Mouse (Mus musculus): ENCODE results near the gene Eipr1. TPM values are rescaled to one million over a fixed set of nuclear protein-coding genes. Genes with fewer than 3 reads are reported as not detected.
"Not testable (repeated sequence)": the region's sequence is repeated elsewhere in the genome, so short reads cannot be mapped to it uniquely, and the experiment has no call there.

The Eipr1 gene
- total RNA-seq (2021) = 1 to 10 TPM; 8.4 to 8.7 TPM
- long read RNA-seq, experiment 1, full-length matches to known transcripts = 15 of 21 reads
- long read RNA-seq, experiment 1, partial matches to known transcripts = 0 of 21 reads
- long read RNA-seq, experiment 1, other reads (novel, unspliced or antisense) = 6 of 21 reads
- long read RNA-seq, experiment 2, full-length matches to known transcripts = 19 of 19 reads
- long read RNA-seq, experiment 2, partial matches to known transcripts = 0 of 19 reads
- long read RNA-seq, experiment 2, other reads (novel, unspliced or antisense) = 0 of 19 reads

DNA sequence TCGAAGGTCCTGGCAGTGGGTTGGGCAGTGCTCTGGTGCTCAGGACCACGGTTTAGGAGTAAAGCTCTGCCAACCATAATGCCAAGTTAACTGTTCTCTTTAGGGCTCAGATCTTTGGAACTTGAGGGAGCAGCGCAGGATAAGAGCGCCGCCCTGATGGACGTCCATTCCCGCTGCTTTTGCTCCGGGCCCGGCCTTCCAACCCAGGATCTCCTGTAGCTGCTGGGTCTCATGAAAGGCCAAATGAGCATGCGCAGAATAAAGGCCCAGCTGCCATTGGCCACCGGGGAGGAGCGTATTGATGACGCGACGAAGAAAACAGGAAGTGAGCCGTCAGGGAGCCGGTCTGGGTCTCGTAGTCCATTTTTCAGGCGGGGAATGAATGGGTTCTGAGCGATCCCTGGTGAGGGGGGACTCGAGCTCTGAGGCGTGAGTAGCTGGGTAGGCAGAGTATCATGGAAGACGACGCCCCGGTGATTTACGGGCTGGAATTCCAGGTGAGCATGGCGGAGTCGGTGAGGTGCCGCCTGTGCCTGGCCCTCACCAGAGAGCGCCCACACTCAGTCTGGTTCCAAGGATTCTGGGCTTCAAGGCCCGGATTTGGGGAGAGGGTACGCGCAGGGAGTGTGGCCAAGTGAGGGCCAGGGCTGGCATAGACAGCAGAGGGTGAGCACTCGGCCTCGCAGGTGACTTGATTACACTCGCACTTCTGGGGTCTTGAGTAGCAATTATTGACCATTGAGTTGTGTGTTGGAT, at the start of gene Eipr1:
Gene Eipr1, plus strand, starts transcription at position 296 of the 756 bp plus-strand sequence.
- peak; percentile 67 to 83 for DNase-seq (ENCODE audit: low spot score in 2 of 2)

DNA sequence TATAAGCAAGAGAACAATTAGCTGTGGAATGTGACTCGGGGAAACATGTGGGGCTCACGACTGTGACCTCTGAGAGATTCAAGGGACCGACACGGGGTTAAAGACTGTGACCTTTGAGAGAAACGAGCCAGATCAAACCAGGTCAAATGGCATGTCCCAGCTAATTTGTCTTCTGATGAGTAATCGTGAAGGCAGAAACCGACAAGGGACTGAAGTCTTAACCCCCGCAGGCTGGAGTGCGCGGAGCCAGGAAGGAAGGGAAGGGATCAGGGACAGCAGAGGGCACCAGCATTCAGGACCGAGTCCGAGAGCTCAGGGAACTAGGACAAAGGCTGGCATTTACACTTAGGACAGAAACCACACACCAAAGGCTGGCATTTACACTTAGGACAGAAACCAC, 47.2 kb upstream of the Eipr1 start:
- no peak for DNase-seq (ENCODE audit: low spot score in 2 of 2)

DNA sequence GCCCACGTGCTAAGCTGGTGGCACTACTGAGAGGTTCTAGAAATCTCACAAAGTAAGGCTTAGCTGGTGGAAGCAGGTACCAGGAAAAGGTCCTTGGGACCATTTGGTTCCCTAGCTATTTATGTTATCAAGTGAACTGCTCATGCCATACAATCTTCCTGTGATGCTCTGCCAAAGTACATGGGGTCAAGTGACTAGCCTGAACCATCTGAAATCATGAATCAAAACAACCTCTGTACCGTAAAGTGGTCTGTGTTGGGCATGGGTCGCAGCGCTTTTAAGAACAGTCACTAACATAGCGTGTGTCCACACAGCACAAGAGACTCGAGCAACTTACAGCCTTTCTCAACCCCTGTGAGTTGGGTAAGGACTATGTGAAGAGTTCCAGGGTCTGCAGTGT, 46.4 kb upstream of the Eipr1 start:
- no peak for DNase-seq (ENCODE audit: low spot score in 2 of 2)

DNA sequence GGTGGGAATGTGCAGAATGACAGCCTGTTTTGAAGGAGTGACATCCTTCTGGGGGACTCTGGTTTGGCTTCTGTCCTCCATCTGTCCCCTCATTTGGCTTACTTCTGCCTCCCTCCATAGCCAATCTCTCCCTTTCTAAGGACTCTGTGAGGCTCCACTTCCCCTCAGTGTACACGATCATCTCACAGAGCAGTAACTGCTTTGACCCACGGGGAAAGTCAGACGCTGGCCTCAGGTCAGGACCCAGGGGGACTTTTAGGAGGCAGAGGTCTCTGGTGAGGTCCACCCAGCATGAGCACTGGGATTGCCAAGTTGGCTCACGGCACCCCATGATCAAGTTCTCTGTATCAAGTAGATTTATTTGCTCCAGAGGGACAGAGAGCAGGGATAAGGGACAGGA, 43.4 kb upstream of the Eipr1 start:
- no peak for DNase-seq (ENCODE audit: low spot score in 2 of 2)

DNA sequence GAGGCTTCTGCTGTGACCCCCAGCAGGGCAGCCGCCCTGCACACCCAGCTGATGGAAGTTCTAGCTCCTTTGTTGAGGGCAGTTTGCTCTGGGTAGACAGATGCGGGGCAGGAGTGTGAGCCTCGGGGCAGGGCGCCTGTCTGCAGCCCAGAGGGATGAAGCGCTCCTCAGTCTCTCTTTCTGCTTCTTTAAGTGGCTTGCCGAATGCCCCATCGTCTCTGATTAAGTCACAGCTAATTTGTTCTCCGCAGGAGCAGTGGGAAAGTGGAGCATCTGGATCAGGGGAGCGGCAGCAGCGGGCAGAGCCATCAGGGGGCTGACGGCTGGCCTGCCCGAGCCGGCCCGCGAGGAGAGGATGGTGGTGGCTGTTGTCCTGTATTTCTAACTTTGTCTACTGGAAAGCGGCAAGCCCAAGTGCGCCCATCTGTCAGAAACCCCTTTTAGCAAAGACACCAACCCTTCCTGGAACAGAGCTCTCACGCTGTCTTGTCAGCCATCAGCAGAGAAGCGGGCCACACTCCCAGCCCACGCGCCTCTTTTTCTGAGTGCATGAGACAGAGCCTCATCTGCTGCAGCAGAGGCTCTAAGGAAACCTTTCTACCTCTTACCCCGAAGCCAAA, 40.9 kb upstream of the Eipr1 start:
- DNase-seq (ENCODE audit: low spot score in 2 of 2) = no peak

DNA sequence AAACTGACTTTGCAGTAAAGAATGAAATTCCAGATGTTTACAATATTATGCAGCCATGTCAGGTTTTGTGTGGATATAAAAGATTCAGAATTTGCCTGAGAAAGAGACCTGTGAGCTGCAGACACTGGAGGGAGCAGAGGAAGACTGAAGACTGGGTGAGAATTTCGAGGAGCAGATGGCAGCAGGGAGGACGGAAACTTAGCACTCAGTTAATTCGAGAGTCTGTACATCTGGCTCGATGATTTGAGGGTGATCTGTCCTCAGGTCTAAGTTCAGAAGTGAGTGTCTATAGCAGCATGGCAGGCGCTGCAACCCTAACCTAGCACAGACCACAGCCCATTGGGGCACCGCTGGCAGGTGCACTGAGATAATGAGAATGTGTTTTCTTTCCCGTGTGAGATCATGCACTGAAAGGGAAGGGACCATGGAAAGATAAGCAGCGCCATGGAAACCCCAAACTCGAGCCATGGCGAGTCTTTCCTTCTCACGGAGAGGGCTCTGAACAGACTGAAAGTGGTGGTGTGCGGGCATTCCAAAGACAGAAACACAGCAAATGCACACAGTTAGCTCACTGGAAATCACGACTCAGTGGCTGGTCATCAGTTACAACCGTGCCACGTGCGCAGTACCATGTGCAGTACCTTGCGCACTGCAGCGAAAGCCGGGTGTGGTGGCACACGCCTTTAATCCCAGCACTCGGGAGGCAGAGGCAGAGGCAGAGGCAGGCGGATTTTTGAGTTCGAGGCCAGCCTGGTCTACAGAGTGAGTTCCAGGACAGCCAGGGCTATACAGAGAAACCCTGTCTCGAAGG, 36.6 kb upstream of the Eipr1 start:
- DNase-seq (ENCODE audit: low spot score in 2 of 2) = no peak

DNA sequence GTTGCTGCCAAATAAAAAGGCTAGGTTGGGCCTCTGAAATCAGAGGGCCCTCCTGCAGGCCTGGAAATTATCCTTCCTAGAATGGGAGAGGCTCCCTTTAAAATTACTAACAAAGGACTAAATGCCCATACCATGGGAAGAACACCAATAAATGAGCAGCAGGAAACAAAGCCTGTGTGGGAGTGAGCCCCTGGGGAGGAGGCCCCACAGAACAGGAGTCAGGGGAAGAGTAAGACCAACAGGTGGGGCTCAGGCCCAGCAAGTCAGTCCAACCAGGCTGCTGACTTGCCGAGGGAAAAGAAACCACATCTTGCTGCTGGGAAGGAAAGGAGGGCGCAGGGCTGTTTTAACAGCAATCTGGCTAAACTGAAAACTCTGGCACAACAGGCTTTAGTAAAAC, 34.5 kb upstream of the Eipr1 start:
- DNase-seq (ENCODE audit: low spot score in 2 of 2) = no peak

DNA sequence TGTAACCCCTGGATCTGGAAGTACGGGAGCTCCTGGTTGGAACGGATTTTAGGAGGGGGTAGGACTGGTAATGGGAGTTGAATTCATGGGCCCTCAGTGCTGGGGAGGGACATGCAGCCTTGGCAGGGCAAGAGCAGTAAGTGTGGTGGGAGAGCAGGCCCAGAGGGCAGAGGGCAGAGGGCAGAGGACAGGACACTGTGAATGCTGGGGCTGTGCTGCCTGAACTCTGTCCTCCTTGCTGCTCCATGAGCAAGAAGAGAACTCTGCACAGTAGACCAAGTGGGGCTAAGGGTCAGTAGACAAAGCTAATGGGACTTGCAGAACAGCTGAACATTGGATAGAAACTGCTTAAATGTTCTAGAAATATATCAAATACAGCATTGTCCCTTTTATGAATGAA, 33.5 kb upstream of the Eipr1 start:
- DNase-seq (ENCODE audit: low spot score in 2 of 2) = no peak

DNA sequence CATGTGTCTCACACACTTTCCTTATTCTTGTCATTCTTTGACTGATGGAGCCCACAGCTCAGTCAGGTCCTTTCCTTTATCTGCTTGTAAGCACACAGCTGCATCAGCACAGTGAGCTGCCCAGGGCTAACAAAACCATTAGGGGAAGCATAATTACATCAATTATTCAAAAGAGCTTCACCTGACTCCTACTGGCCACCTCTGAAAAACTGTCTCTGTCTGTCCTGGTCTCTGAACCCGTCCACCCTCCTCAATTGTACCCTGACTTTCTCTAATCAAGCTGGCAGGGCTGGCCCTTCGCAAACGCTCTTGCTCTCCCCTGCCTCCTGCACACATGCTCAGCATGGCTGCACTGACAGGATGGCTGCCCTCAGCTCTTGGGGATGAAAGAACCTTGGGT, 27.2 kb upstream of the Eipr1 start:
- no peak for DNase-seq (ENCODE audit: low spot score in 2 of 2)

DNA sequence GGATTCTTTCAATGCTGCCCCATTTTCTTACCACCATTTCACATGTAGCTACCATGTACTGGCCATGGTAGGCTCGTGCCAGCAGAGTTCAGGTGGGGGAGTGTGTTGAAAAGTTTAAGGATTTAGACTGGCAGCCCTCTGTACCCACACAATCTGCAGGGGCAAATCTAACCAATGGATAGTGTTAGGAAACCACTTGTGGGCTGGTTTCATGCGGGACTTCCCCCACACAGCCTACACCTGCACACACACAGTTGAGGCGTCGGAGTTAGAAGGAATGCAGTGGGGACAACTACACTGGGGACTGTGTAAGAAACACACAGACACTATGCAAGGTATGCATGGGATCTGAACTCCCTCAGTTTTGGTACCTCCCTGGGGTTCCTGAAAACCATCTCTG, 25.4 kb upstream of the Eipr1 start:
- no peak for DNase-seq (ENCODE audit: low spot score in 2 of 2)

DNA sequence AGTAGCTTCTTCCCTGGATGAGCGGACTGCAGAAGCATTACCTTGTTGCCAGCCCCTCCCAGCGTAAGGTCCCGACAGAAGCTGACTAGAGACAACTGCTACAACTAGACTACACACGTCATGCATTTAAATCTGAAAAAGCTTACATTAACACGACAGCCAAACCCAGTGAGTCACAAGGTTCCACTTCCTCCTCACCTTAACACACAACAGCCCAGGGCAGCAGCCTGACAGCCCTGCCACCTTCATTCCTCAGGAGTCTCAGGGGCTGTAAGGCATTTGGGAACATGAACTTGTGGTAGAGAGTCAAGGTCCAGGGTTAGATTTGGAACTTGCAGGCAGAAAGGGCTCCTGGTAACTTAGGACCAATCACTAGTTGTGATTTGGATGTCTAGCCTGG, 24.5 kb upstream of the Eipr1 start:
- DNase-seq (ENCODE audit: low spot score in 2 of 2) = no peak

DNA sequence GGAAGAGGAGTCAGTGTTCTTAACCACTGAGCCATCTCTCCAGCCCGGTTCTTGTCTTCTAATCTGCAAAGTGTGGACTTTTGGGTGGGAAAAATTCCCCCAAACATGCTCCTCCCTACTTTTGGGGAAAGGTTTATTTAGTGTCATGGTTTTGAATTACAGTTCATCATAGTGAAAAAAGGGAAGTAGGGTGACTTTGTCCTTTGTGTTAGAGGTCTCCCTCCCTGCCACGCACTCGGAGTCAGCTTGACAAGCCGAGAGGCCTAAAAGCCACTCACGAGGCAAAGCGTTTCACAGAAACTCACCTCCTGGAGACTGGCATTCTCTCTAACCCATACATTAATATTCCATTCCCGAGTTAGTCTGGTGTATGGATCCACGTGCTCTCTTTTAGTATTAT, 19.0 kb upstream of the Eipr1 start:
- no peak for DNase-seq (ENCODE audit: low spot score in 2 of 2)

DNA sequence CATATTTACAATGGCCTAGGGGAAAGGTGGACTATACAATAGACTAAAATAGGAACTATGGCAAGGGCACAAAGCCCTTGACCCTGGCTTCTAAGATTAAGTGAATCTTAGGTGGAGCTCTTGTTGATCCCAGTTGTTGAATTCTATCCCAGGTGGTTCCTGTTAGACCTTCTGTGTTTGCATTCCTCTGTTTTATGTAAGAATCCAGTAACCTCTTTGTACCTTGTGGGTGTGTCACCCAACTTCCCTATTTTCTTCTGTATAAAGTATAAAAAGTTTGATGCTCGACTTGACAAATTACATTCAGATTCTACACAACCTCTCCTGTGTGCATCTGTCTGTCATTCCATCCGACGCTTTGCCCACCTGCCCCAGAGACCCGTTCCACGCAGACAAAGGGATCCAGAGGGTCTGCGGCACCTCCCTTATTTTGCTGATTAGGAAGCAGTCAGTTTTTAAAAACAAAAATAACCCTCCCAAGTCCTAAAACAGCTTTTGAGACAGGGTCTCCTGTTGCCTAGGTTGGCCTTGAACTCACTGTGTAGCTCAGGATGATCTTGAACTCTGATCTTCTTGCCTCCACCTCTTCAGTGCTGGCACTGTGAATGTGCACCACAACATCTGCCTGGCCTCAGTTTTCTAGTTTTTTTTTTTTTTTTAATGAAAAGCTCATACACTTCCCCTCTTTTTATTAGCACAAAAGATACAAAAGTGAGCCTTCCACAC, 17.9 kb upstream of the Eipr1 start:
- not testable (repeated sequence) for DNase-seq (ENCODE audit: low spot score in 2 of 2)

DNA sequence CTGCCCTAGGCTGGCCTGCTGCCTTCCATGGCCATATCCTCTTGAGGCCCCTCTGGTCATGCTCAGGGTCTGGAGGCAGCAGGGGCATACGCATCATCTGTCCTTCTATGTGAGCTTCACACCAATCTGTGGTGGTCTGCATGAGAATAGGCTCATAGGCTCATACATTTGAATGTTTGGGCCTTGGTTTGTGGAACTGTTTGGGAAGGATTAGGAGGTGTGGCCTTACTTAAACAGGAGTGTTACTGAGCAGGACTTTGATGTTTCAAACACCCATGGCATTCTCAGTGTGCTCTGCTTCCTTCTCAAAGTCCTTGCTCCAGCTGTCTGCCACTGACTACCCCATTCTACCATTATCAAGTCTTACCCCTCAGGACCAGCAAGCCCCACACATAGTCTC, 17.3 kb upstream of the Eipr1 start:
- no peak for DNase-seq (ENCODE audit: low spot score in 2 of 2)

DNA sequence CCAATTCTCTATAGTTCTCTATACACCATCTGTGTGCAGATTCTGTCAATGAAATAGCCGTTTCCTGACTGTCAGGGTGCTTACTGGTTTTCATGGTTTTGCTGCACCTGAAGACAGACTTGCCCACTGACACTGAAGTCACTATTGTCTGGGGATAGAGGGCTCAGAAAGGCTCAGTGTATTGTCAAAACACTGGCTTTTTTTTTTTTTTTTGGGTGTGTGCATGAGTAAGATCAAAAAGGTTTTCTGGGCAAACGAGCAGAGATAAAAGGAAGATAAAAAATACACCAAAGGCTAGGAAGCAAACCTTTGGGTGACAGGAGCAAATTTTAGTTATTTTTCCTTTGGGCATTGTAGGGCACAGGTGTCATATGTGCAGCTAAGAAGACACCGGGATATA, 16.3 kb upstream of the Eipr1 start:
- no peak for DNase-seq (ENCODE audit: low spot score in 2 of 2)

DNA sequence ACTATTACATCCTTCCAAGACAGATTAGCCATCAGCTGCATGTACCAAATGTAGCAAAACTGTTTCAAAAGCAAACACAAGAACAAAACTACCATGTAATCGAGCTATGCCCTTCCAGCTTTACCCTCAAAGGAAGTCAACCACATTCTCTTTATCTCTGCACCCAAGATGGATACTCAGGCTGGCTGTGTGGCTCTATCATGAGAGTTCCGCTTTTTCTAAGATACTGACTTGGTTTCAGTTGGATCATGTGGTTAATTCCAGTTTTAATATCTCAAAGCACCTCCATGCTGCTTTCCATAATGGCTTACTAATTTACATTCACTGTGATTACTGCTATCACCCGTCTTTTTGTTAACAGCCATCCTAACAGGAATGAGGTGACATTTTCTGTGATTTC, 8.3 kb upstream of the Eipr1 start:
- no peak for DNase-seq (ENCODE audit: low spot score in 2 of 2)

DNA sequence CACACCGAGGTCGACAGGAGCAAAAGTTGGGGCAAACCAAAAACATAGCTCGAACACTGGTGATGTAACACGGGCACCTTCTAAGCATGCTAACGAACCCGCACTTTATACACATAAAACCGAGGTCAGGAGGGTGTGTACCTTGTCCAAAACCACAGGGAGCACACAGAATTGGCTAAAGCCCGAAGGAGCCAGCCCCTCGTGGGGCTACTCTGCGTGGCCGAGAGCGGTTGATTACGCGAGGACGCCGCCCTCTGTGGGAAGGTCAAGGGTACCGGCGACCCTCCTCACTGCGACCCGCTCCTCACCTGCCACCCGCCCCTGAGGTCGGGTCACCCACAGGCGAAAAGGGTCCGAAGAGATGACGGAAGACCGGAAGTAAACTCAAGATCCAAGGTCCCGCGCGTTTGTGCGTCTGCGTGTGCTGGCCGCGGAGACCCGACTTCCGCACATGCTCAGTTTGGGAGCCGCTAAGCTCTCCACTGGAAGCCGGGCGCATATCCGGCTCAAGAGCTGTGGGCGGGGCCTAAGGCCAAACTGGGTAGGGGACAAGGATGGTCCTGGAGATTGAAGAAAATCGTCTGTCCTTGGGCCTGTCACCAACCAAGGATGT, 1.5 kb upstream of the Eipr1 start, which contains the start of gene Trappc12:
Gene Trappc12, minus strand, starts transcription at position 452 of the 613 bp plus-strand sequence.
- peak; percentile 61 to 87 for DNase-seq (ENCODE audit: low spot score in 2 of 2)

DNA sequence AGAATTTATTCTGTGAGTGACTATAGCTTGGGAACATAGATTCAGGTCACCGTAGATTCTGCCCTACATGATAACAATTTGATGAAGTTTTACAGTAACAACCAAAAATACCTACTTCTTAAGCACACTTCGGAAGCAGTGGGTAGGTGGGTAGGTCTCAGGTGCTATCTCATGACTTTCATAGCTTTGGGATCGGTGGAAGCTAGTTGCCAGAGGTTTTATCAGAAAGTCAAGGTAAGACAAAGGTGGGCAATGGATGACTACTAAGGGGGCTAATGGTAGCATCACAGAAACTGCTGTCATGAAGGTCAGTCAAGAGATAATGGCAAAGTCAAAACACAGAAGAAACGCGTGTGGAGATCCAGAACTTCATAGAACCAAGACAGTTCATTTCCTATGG, 727 bp upstream of the Eipr1 start:
- DNase-seq (ENCODE audit: low spot score in 2 of 2) = no peak

DNA sequence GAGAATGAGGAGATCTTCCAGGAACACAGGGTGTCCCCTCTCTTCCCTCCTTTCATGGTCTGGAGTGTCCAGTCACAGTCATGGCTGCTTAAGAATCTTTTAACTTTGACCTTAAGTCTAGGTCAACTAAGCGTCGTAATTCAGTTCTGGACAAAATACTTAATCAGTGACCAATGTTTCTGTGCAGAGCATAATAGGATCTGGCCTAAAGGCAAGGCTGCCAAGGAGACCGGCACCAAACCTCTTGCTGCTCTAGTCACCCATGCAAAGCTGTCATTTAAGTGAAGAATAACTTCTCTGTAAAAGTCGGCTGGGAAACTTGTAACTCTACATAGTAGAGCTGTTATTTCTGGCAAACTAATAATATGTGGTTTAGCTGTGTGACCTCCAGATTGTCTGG, 4.4 kb downstream of the Eipr1 start:
- DNase-seq (ENCODE audit: low spot score in 2 of 2) = no peak

DNA sequence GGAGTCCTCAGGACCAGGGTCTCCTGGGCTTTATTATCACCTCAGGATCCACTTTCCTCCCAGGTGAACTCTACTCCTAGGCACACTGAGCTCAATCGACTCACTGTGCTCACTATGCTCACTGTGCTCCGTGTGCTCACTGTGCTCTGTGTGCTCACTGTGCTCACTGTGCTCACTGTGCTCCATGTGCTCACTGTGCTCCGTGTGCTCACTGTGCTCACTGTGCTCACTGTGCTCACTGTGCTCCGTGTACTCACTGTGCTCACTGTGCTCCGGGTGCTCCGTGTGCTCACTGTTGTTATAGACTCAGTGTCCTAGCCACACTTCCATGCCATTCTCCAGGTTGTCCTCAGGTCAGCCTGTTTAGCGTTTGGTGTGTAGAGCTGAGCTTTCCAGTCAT, 18.4 kb downstream of the Eipr1 start:
- DNase-seq (ENCODE audit: low spot score in 2 of 2) = no peak
